Mouse (Mus musculus): ENCODE results near the gene Dnaic2.

- TF ChIP-seq USF1 (IDR thresholded peaks at IDR 0.05; ENCODE audit: low read depth), result peak; percentile 63
- TF ChIP-seq CTCF (IDR thresholded peaks at IDR 0.05; ENCODE audit: control insufficient read depth, insufficient read depth, insufficient read length), result no peak
- no peak for TF ChIP-seq MYOG (IDR thresholded peaks at IDR 0.05; ENCODE audit: control insufficient read depth, extremely low read depth, insufficient read length)
- TF ChIP-seq CEBPB (IDR thresholded peaks at IDR 0.05; ENCODE audit: low read depth), result no peak
- no peak for TF ChIP-seq MAX (IDR thresholded peaks at IDR 0.05)
- no peak for TF ChIP-seq FOSL1 (IDR thresholded peaks at IDR 0.05; ENCODE audit: insufficient read depth, low read length, poor library complexity, severe bottlenecking)
- TF ChIP-seq MYOD1 (IDR thresholded peaks at IDR 0.05; ENCODE audit: control insufficient read depth, insufficient read length, low read depth), result no peak
Measured at GRCm38 (mm10) chr11:114729832-114730363, 2.7 kb downstream of the Dnaic2 start.

Data from C2C12 (cell line).